Mouse (Mus musculus) lung, postnatal 36 days (tissue): ENCODE results near the gene Olfr1128.
"Not testable (repeated sequence)": the region's sequence is repeated elsewhere in the genome, so short reads cannot be mapped to it uniquely, and the experiment has no call there.

Source experiments
- DNase-seq: peaks from one replicate; pipeline ENCODE4 v3.0.0; 2022; ENCODE audit warnings: mixed read lengths

The Olfr1128 gene

GRCm38 (mm10) chr2:87545442-87545841 is at the start of gene Olfr1128:
Gene Olfr1128, minus strand, starts transcription at chr2:87545542.
- DNase-seq = no peak

- not testable (repeated sequence) for DNase-seq
Observed at GRCm38 (mm10) chr2:87573602-87574001, 28.3 kb upstream of the Olfr1128 start, which contains the start of gene Olfr1129. Gene Olfr1129, plus strand, starts transcription at chr2:87573902.

DNA sequence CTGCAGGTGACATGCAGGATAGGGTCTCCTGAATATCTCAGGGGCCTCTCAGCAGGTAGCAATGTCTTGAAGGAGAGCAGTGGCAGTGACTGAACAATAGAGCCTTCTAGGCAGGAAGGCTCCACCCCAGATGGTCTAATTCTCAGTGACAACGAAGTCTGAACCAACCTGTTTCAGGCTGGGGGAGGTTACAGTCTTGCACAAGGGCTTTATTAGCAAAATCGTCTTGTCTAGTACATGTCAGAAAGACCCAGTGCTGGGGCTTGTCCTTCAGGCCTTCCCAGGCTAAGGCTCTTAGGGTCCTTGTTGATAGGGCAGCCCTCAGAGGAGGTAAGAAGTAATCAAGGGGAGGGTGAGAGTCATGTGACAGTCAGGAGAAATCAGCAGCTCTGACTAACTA is 10.5 kb downstream of the Olfr1128 start:
- DNase-seq = no peak

DNA sequence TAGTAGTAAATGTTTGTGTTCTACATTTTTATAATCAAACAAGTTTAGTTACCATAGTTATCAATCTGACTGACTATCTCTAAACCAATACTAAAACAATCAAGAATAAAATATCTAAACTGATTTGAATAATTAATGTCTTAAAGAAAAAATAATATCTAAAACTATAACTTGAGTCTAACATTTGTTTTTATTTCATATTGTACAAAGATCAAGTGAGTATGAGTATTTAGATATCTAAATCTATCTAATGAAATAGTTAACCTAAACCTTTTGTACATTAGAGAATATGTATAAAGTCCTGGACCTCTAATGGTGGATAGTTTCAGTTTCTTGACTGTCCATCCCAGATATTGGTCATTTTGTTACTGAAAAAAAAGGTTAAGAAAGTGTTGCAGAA is 13.8 kb downstream of the Olfr1128 start, which contains the start of gene Olfr153:
TSS of gene Olfr153 (plus strand) at position 301 of the 400 bp plus-strand sequence.
- no peak for DNase-seq

DNA sequence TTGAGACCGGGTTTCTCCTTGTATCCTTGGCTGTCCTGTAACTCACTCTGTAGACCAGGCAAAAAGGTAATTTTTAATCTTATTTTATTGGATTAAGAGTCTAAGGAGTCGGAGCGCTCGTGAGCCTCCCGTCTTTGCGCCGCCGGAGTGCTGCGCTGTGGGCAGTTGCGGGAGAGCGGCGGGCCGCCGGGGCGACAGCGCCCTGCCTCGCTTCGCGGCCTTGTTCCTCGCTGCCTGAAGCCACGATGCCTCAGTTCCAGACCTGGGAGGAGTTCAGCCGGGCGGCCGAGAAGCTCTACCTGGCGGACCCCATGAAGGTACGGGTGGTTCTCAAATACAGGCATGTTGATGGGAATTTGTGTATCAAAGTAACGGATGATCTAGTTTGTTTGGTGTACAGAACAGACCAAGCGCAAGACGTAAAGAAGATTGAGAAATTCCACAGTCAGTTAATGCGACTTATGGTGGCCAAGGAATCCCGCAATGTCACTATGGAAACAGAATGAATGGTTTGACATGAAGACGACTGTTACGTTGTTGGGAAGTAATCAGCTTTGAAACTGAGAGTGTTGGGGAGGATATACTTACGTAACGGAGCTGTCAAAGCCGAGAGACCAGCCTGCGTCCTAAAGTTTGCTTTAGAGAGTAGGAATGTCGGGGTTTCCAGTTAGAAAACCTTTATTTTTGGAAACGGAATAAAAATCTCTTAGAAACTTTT is 19.3 kb downstream of the Olfr1128 start:
- DNase-seq = not testable (repeated sequence)

DNA sequence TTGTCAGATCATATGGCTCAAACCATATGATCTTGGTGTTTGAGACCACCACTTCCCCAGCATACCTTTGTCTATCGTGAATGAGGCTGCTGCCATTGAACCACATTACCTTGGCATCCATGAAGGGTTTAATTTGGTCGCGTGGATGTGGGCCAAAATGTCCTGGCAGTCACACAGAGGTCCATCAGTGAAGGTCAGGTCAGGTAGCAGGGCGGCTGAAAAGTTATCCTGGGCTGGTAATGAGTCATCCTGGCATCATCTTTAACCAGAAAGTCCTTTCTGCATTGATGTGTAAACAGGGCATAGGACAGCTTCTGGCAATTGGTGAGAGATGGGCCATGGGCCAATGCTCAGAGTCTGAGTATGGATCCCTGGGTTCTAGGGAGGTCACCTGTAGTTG is 24.7 kb downstream of the Olfr1128 start:
- DNase-seq = no peak

DNA sequence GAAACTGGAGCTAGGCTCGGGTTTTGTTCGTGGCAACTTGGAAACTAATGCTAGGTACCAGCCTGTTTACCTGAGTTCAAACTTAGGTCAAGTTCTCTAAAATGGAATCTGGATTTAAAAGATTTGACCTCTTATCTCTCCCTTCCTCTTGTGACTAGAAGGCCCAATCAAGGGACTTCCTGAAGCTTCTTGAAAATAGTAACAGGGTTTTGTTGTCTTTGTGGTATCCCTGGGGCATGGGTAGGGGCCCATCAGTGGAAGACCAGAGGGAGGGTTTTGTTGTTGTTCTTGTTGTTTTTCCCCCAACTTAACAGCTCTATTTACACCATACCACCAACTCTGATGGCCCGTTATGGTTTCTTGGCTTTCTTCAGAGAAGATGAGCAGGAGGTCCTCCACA is 28.8 kb downstream of the Olfr1128 start:
- DNase-seq = no peak

GRCm38 (mm10) chr2:87515457-87516060 is 29.8 kb downstream of the Olfr1128 start:
- DNase-seq = no peak

GRCm38 (mm10) chr2:87515046-87515445 is 30.3 kb downstream of the Olfr1128 start:
- no peak for DNase-seq

GRCm38 (mm10) chr2:87506265-87506664 is 39.1 kb downstream of the Olfr1128 start, which contains the start of gene Pramel6:
Gene Pramel6, plus strand, starts transcription at chr2:87506565.
- DNase-seq = no peak

DNA sequence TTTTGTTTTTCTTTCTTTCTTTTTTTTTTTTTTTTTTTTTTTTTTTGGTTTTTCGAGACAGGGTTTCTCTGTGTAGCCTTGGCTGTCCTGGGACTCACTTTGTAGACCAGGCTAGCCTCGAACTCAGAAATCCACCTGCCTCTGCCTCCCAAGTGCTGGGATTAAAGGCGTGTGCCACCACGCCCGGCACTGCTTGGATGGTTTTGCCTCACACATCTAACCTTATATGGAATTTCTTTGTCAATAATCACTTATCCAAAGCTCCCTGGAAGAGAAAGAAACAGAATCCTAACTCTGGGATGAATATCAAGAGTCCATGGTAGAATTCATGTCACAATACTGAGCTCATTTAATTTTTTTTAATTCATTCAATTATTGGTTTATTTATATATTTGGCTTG is 48.3 kb downstream of the Olfr1128 start, which contains the start of gene Pramel7:
TSS of gene Pramel7 (minus strand) at position 101 of the 400 bp plus-strand sequence.
- not testable (repeated sequence) for DNase-seq
